Mouse (Mus musculus) neural tube, embryonic 15.5 days (tissue): ENCODE results near the gene Onecut1. TPM values are rescaled to one million over a fixed set of nuclear protein-coding genes. Genes with fewer than 3 reads are reported as not detected.

ENCODE experiments used
- ATAC-seq: fragments of 200-750 bp; cut with Nextera tagmentation; 2 replicates; pipeline ENCODE4 v1.8.0; 2017; ENCODE audit warnings: mild to moderate bottlenecking, moderate TSS enrichment, moderate library complexity; ENCODE audit not compliant: low FRiP score
- H3K27ac ChIP-seq: fragments of 300-500 bp; sonication (generic); replicated peaks from 2 replicates; pipeline ENCODE4 v1.5.1; 2015; ENCODE audit warnings: mild to moderate bottlenecking, inconsistent platforms
- H3K27me3 ChIP-seq: fragments of 300-500 bp; sonication (generic); replicated peaks from 2 replicates; pipeline ENCODE4 v1.6.1; 2015; ENCODE audit warnings: inconsistent platforms
- H3K36me3 ChIP-seq: fragments of 300-500 bp; sonication (generic); 2 replicates; pipeline ENCODE4 v1.6.1; 2015; ENCODE audit warnings: inconsistent platforms
- H3K4me1 ChIP-seq: fragments of 300-500 bp; sonication (generic); 2 replicates; pipeline ENCODE4 v1.6.1; 2015; ENCODE audit warnings: inconsistent platforms
- H3K4me2 ChIP-seq: fragments of 300-500 bp; sonication (generic); 2 replicates; pipeline ENCODE4 v1.6.1; 2015; ENCODE audit warnings: inconsistent platforms, mild to moderate bottlenecking, moderate library complexity
- H3K4me3 ChIP-seq: fragments of 300-500 bp; sonication (generic); replicated peaks from 2 replicates; pipeline ENCODE4 v1.5.1; 2015; ENCODE audit warnings: mild to moderate bottlenecking, inconsistent platforms
- H3K9ac ChIP-seq: fragments of 300-500 bp; sonication (generic); replicated peaks from 2 replicates; pipeline ENCODE4 v1.6.1; 2015; ENCODE audit warnings: mild to moderate bottlenecking, inconsistent platforms
- H3K9me3 ChIP-seq: fragments of 300-500 bp; sonication (generic); replicated peaks from 2 replicates; pipeline ENCODE4 v1.6.1; 2016; ENCODE audit warnings: inconsistent platforms
- WGBS: fragments of 180-500 bp; shearing (Covaris S2); methylation state at CpG from one replicate; pipeline ENCODE4 v1.1.7; 2015; ENCODE audit warnings: mixed read lengths; 5-methylcytosine and 5-hydroxymethylcytosine counted together
- polyA plus RNA-seq: library from polyadenylated mRNA; unstranded; fragments of >200 nt; fragmentation: Nextera tagmentation; extraction: Ambion mirVana; gene quantifications from 2 replicates; pipeline ENCODE4 v1.2.1, GENCODE M21; 2015

The Onecut1 gene
- 2.6 and 3.5 TPM in 2 replicates for polyA plus RNA-seq

DNA sequence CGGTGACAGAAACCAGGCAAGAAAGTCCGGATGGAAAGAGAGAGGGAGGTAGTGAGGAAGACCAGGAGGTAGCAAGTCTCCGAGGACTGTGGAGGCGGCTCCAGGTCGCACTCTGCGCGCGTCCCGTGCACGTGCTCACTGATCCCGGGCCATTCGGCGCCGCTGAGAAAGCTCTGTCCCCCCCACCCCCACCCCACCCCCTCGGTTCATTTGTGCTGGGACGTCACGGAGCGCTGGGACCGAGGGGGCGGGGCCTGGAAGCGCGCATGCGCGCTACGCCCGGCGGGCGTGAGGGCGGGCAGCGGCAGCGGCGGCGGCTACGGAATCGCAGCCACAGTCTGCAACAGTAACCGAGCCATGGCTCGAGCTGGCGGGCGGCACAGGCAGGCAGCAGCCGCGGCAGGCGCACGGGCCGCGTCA is at the start of gene Onecut1:
Gene Onecut1 (plus strand): TSS at position 361 of the 420 bp plus-strand sequence.
- H3K4me3 ChIP-seq = peak within 1 kb of the TSS; percentile 48
- peaks cover 93% of the 10 kb centered on the region for H3K27me3 ChIP-seq
- H3K4me1 ChIP-seq = peaks cover 38% of the 10 kb centered on the region
- no peaks in the 10 kb centered on the region for H3K9me3 ChIP-seq
- H3K9ac ChIP-seq = peak within 1 kb of the TSS; percentile 49
- peak within 1 kb of the TSS; percentile 37; the same call in 1 of the 2 replicates for H3K27ac ChIP-seq
- H3K36me3 ChIP-seq = no peaks in the 10 kb centered on the region
- 0% methylated on average over 44 of the region's 45 CpGs for WGBS
- peak; percentile 53 for ATAC-seq
- H3K4me2 ChIP-seq = peak within 1 kb of the TSS; percentile 94

DNA sequence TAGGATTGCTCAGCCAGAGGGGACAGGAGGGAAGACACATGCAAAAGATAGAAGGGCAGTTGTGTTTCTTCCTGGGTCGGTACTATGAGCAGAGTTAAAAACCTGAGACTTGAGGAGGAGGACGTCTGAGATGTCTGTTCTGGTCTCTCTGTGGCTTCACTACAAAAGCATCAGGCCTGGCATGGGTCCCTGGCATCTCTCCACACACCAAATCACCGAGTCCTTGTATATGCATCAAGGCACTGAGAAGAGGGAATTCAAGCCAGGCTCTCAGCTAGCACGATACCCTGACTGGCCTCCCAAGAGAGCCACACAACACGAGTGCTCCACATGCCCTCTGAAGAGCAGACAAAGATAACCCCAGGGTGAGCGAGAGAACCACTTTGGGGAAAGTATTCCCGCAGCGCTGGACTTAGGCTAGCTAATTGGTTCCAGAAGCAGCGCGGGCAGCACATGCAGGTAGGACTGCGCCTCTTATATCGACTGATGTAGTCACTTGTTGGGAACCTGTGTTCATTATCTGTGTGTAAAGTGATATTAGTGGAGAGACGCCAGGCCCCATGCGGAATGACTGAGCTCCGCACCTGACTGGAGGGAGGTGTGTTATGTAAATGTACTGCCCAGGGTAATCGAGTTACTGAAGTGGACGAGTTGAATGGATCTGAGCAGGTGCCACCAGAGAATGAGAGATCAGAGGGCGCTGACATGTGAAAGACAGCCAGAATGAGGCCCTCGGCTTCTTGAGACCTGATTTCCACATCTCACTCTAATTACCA is 41.8 kb upstream of the Onecut1 start:
- Histone ChIP-seq H3K4me3 (no peak overlapping the region), H3K4me2 (no peak overlapping the region), H3K9ac (no peak overlapping the region), H3K9me3 (no peaks in the 10 kb centered on the region), H3K4me1 (no peaks in the 10 kb centered on the region), H3K27ac (no peak overlapping the region), H3K27me3 (no peaks in the 10 kb centered on the region), H3K36me3 (no peaks in the 10 kb centered on the region)
- 64% methylated on average over 19 of the region's 19 CpGs for WGBS
- ATAC-seq = no peak

- Histone ChIP-seq H3K4me1 (no peaks in the 10 kb centered on the region), H3K4me3 (no peak overlapping the region), H3K9me3 (no peaks in the 10 kb centered on the region), H3K9ac (no peak overlapping the region), H3K27me3 (no peaks in the 10 kb centered on the region), H3K4me2 (no peak overlapping the region), H3K36me3 (no peaks in the 10 kb centered on the region), H3K27ac (no peak overlapping the region)
- 93% methylated on average over 2 of the region's 2 CpGs for WGBS
- ATAC-seq = no peak
Measured at GRCm38 (mm10) chr9:74825102-74825501, 36.6 kb upstream of the Onecut1 start.

GRCm38 (mm10) chr9:74829206-74829605 is 32.5 kb upstream of the Onecut1 start:
- Histone ChIP-seq H3K27ac (no peak overlapping the region), H3K4me1 (no peaks in the 10 kb centered on the region), H3K4me2 (no peak overlapping the region), H3K4me3 (no peak overlapping the region), H3K9me3 (no peaks in the 10 kb centered on the region), H3K27me3 (no peaks in the 10 kb centered on the region), H3K9ac (no peak overlapping the region), H3K36me3 (no peaks in the 10 kb centered on the region)
- ATAC-seq = no peak
- 68% methylated on average over 3 of the region's 3 CpGs for WGBS

DNA sequence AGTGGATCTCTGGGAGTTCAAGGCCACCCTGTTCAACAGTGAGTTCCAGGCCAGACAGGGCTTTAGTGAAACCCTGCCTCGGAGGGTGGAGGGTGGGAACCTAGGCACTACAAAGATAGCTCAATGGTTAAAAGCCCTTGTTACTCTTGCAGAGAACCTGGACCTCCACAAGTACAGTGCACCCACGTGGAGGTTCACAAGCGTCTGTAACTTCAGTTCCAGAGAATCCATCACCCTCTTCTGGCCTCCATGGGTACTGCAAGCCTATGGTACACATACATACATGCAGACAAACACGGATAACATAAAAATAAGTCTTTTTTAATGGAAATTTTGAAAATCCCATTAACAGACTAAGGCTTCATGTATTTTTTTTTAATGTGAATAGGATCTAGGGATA is 18.8 kb upstream of the Onecut1 start:
- H3K9me3 ChIP-seq = no peaks in the 10 kb centered on the region; the same call in 1 of the 2 replicates
- no peak overlapping the region for H3K9ac ChIP-seq
- H3K36me3 ChIP-seq = no peaks in the 10 kb centered on the region
- ATAC-seq = no peak
- H3K27ac ChIP-seq = no peak overlapping the region
- peaks cover 5% of the 10 kb centered on the region; the same call in 1 of the 2 replicates for H3K4me1 ChIP-seq
- H3K27me3 ChIP-seq = peaks cover 29% of the 10 kb centered on the region
- WGBS = 84% methylated on average over 4 of the region's 4 CpGs
- H3K4me2 ChIP-seq = no peak overlapping the region
- H3K4me3 ChIP-seq = no peak overlapping the region

- Histone ChIP-seq H3K4me1 (peaks cover 19% of the 10 kb centered on the region), H3K9me3 (no peaks in the 10 kb centered on the region; the same call in 1 of the 2 replicates), H3K27me3 (peaks cover 60% of the 10 kb centered on the region), H3K36me3 (no peaks in the 10 kb centered on the region), H3K27ac (no peak overlapping the region), H3K9ac (no peak overlapping the region), H3K4me2 (no peak overlapping the region), H3K4me3 (no peak overlapping the region)
- ATAC-seq = peak; percentile 43; the same call in 1 of the 2 replicates
- 3% methylated on average over 33 of the region's 33 CpGs for WGBS
Measured at GRCm38 (mm10) chr9:74846867-74847830, 14.6 kb upstream of the Onecut1 start.

DNA sequence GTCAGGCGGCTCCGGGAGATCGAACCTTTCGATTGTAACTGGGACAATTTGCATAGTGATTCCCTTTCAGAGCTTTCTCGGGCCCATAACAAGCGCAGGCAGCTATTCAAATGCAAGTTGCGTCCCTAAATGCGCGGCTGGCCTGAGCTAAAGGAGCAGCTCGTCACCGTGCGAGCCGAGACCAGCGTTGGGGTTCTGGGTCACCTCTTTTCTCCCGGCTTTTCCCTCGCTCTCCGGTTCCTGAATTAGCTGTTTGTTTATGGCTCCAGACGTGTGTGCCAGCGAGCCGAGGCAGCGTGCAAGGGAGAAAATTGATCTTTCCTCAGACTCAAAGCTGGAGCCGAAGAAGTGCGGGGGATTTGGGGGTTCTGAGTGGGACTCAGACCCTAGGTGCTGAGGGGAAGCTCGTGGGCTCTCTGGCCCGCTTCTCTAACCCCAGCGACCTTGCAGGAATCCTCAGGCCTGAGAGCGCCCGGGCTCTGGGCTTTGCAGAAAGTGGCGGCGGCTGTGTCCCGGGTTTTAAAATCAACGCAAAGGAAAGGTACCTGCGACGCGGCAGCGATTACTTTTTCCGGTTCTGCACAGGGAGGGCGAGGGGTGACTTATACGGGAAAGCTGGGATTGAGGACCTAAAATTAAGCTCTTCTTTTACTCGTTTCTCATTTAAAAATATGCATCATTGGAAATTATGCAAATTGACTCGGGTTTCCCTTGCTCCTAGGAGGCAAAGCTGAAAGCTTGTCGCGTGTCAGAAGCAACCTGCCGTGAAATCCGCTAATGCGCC is 13.1 kb upstream of the Onecut1 start:
- Histone ChIP-seq H3K4me3 (peak overlapping the region; percentile 33), H3K27ac (no peak overlapping the region; the same call in 1 of the 2 replicates), H3K4me2 (peak overlapping the region; percentile 63), H3K9me3 (no peaks in the 10 kb centered on the region), H3K9ac (0 out of 2 replicates have a peak overlapping the region, but pooled peaks have one; percentile 8), H3K36me3 (no peaks in the 10 kb centered on the region), H3K27me3 (peaks cover 74% of the 10 kb centered on the region), H3K4me1 (peaks cover 19% of the 10 kb centered on the region)
- WGBS = under 1% methylated on average over 46 of the region's 46 CpGs
- no peak for ATAC-seq

DNA sequence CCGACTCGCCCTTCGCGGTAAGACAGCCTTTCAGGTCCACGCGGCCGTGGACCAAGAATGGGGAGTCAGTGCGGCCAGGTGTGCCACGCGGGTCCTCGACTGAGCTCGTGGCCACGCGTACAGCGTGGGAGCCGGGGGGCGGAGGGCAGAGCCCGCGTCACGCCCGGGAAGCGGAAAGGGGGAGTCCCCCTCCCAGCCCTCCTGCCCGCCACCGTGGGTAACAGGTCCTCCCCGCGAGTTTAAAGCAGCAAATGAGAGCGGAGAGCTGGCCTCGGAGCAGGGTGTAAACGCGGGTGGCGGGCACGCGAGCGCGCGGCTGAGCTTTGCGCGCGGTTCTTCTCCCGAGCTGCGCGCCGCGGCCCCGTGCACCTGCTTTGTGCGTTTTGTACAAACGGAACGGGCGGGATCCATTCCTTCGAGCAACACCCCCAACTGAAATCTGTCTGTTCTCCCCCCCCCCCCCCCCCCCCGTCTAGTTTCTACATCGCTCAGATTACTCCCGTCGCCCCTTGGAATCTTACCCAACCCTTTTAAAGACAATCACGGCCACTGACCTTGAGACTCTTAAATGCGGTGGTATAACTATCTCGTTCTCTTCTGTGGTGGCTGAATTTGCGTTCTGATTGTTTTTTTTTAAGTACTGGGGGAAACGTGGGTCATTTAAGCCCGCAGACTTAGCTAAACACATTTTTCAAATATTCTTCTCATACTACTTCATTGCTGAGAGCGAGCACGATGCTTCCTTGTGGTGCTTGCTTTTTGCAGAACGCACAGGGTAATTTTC is 12.3 kb upstream of the Onecut1 start:
- under 1% methylated on average over 61 of the region's 63 CpGs for WGBS
- Histone ChIP-seq H3K27ac (no peak overlapping the region; the same call in 1 of the 2 replicates), H3K4me1 (peaks cover 19% of the 10 kb centered on the region), H3K9ac (no peak overlapping the region), H3K9me3 (no peaks in the 10 kb centered on the region), H3K4me2 (peak overlapping the region; percentile 63), H3K36me3 (no peaks in the 10 kb centered on the region), H3K27me3 (peaks cover 78% of the 10 kb centered on the region), H3K4me3 (peak overlapping the region; percentile 33)
- peak; percentile 46; the same call in 1 of the 2 replicates for ATAC-seq

DNA sequence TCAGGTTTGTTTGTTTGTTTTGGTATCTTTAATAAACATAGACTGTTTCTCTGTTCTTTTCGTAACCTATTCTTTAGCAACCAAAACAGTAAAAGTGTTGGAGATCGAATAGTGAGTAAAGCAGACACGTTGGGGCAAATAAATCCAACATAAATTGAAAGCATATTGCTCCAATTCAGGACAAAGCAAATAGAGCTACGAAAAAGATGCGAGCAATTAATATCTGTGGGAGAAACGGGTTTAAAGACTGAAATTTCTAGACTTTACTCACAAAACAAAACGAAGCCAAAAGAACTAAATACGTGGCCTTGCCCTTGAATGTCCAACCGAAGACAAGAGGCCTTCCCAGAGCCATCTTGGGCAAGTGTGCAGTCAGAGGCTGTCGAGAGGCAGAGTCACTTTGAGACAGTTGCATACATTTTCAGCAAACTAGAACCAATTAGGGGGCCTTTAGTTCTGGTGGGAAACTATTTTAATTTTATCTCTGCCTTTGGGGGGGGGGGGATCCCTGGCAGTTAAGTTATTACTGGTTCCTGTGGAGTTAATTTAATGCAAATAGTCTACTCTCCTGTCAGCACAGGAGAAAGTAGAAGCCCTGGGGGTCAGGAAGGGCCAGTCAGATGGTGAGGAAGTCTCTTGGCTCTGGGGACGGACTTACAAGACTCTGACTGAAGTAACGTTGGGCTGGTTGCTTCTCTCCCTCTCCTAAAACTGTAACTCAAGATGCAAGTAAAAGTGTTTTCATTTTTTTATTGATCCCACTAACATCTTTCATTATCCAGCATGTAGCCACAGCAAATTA is 11.5 kb upstream of the Onecut1 start:
- H3K9me3 ChIP-seq = no peaks in the 10 kb centered on the region
- H3K9ac ChIP-seq = no peak overlapping the region
- no peak overlapping the region for H3K27ac ChIP-seq
- H3K4me3 ChIP-seq = no peak overlapping the region
- H3K27me3 ChIP-seq = peaks cover 77% of the 10 kb centered on the region
- H3K36me3 ChIP-seq = no peaks in the 10 kb centered on the region
- ATAC-seq = no peak
- 3% methylated on average over 12 of the region's 12 CpGs for WGBS
- no peak overlapping the region for H3K4me2 ChIP-seq
- peaks cover 19% of the 10 kb centered on the region for H3K4me1 ChIP-seq

DNA sequence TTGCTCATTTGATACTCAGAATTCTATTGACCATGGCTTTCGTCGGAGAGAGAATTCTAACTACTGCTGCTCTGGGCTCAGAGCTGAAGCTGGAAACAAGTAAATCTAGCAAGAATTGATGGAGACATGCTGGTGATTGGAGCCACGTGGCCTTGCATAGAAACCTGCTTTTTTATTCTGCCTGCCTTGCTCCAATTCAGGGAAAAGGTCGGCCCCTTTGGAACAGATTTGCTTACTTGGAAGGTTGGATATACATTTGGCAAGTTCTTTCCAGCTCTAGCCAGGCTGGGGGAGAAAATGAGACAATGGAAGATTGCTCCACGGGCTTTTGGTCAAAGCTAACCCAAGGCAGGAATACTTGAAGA is 11.0 kb upstream of the Onecut1 start:
- Histone ChIP-seq H3K9ac (no peak overlapping the region), H3K4me3 (no peak overlapping the region), H3K27me3 (peaks cover 77% of the 10 kb centered on the region), H3K4me2 (no peak overlapping the region), H3K27ac (no peak overlapping the region), H3K36me3 (no peaks in the 10 kb centered on the region), H3K9me3 (no peaks in the 10 kb centered on the region), H3K4me1 (peaks cover 19% of the 10 kb centered on the region)
- no peak for ATAC-seq
- WGBS = 5% methylated on average over 5 of the region's 5 CpGs
